Mouse (Mus musculus): ENCODE data around the gene Lmntd1.

The Lmntd1 gene

DNA sequence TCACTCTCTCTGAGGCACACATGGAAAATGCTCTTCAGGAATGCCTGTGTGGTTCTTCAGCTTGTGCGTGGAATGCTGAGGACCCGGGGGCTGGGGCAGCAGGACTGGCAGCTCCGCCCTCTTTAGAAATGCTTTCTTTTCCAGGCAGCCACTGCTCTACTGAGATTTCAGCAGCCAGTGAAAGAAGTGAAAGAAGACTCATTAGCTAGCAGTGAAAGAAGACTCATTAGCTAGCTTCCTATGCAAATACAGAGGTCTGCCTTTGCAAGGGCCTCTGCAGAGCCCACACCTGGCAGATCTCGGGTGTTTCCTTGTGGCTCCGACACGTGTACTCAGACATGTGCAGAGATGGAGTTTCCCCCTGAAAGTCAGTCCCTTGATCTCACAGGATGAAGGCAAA, 234.9 kb downstream of the Lmntd1 start:
- no peak for DNase-seq (ENCODE audit: low spot score)

- DNase-seq (ENCODE audit: low spot score), result no peak
Measured at GRCm38 (mm10) chr6:145378689-145379088, 235.4 kb downstream of the Lmntd1 start.

DNA sequence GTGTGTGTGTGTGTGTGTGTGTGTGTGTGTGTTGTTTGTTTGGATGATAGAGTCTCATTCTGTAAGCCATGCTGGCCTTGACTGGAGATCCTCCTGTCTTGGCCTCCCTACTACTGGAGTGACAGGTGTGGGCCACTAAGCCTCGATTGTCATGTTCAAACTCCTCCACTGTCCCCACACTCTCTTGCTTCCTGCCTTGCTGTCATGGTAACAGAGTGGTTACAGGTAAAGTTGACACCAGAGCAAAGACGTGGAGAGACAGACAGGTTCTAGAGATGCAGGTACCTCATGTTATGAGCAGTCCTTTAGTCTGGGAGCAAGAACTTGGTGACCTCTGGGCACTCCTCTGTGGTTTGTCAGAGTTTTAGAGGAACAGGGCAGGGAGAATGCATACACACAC, 239.7 kb downstream of the Lmntd1 start:
- DNase-seq (ENCODE audit: low spot score), result no peak

- DNase-seq (ENCODE audit: low spot score), result peak; percentile 68
Measured at GRCm38 (mm10) chr6:145373712-145374221, 240.4 kb downstream of the Lmntd1 start.

DNA sequence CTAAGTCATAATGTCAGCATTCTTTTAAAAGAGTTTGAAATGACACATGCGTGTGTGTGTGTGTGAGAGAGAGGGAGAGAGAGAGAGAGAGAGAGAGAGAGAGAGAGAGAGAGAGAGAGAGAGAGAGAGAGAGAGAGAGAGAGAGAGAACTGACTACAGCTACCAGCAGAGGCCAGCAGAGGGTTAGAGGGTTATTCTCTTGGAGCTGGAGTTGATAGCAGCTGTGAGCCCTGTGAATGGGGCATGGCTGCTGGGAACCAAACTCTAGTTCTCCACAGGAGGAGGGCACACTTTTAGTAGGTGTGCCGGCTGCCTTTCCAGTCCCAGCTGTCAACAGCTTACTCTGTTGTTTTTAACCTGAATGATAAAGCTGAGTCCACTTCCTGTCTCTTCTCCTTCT, 242.1 kb downstream of the Lmntd1 start:
- DNase-seq (ENCODE audit: low spot score), result no peak

DNA sequence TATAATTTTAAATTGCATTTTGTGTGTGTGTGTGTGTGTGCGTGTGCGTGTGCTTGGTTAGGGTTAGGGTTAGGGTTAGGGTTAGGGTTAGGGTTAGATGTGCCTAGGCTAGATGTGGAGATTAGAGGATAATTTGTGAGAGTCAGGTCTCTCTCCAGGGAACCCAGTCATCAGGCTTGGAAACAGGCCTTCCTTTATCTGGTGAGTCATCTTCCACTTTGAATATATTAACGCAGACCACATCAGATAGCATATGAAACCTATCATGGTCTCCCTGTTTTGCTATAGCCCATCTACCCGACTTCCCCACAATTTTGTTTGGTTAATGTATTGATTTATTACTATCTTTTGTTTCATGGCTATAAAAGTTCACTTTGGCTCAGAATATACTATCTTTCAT, 242.5 kb downstream of the Lmntd1 start:
- DNase-seq (ENCODE audit: low spot score), result no peak

- DNase-seq (ENCODE audit: low spot score), result no peak
Measured at GRCm38 (mm10) chr6:145370302-145370701, 243.8 kb downstream of the Lmntd1 start.

DNA sequence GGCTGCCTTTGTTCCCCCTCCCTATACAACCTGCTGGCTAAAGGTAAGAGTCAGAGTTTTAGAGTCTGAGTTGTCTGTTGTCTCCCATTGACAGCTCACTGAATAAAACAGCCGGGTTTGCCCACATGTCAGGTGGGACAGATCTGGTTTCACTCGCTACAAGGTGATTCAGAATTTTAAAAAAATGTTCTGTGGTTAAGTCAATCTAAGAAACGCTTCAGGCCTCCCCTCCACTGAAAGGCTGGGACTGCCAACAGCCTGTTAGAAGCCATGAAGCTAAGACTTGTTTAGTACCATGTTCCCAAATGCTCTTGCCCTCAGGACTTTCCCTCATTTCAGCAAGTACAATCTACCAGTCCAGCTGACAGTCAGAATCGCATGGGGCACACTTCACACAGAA, 244.8 kb downstream of the Lmntd1 start:
- DNase-seq (ENCODE audit: low spot score), result no peak

- no peak for DNase-seq (ENCODE audit: low spot score)
Measured at GRCm38 (mm10) chr6:145366488-145366887, 247.6 kb downstream of the Lmntd1 start.

- DNase-seq (ENCODE audit: low spot score), result no peak
Measured at GRCm38 (mm10) chr6:145363698-145364097, 250.4 kb downstream of the Lmntd1 start.

DNA sequence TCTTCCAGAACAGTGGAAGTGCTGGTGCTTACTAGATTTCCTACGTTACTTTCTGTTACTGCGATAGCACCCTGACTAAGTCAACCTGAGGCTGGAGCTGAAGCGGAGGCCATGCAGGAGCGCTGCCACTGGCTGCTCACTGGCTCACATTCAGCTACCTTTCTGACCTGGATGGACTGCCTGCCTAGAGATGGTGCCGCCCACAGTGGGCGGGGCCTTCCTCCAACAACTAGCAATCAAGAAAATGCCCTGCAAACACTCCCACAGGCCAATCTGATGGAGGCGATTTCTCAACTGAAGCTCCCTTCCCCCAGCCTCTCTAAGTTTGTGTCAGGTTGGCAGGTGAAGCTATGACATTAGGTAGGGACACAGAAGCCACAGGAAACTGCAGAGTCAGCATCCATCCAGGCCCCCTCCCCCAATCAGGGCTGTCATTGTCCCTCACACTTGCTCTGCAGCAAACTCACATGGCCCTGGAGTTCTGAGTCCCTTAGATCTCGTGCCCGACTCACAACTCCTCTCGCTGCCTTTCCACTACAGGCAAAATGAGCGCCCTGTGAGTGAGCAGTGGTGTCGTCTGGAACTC, 252.9 kb downstream of the Lmntd1 start:
- no peak for DNase-seq (ENCODE audit: low spot score)

GRCm38 (mm10) chr6:145359470-145360430, 254.4 kb downstream of the Lmntd1 start:
- no peak for DNase-seq (ENCODE audit: low spot score)

DNA sequence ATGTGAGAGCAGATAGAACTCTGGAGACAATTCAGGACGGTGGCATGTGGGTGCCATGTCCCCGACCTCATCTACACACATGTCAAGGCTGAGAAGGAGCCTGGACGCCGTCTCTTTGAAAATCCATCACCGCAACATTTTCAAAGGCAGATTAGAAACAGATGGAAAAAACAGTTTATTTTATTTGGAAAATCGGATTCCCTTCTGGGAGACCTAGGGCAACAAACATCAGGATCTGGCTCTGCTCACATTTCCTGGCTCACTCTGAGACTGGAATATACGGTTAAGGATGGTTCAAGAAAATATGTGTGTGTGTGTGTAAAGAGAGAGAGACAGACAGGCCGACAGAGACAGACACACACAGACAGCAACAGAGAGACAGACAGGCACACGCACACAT, 256.1 kb downstream of the Lmntd1 start:
- DNase-seq (ENCODE audit: low spot score), result no peak

DNA sequence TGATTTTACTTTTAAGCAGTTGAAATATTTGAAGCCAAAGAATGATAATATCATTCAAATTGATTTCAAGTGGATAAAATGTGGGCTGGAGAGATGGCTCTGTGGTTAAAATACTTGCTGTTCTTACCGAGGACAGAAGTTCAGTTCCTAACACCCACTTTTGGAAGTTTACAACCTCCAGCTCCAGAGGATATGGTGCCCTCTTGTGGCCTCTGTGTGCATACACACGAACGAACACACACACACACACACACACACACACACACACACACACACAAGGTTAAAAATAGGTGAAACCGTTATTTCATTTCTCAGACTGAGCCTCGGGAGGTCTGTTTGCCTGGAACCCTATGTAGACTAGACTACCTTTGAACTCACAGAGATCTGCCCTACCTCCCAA, 260.3 kb downstream of the Lmntd1 start:
- no peak for DNase-seq (ENCODE audit: low spot score)

GRCm38 (mm10) chr6:145352705-145353104, 261.4 kb downstream of the Lmntd1 start:
- no peak for DNase-seq (ENCODE audit: low spot score)

DNA sequence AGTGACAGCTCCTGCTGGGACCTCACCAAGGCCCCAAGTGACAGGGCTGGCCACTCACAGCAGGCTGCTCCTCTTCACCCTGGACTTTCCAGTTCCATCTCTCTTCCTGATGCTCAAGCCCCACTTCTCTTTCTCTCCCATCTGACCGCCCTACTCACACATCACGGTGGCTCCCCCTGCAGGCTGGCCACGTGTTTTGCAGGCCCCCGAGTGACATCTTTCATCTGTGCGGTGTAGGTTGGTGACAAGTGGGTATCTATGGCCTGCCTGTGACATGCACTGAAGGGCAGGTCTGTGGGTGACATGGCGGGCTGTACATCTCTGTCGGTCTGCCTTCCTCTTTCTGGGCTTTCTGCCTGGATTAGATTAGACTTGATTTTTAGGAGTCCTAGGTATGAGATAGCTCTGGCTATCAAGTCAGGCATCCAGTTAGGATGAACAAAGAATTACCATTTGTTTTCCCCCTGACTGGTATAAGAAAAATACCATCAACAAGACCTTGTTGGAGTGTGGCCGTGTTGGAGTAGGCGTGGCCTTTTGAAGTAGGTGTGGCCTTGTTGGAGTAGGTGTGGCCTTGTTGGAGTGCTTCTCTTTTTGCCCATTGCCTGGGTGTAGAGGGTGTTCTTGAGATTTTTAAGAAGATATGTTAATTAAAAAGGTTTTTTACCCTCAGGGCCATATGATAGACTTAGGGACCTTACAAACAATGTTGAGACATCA, 265.8 kb downstream of the Lmntd1 start:
- DNase-seq (ENCODE audit: low spot score), result no peak

GRCm38 (mm10) chr6:145347641-145348040, 266.5 kb downstream of the Lmntd1 start:
- DNase-seq (ENCODE audit: low spot score), result no peak

- DNase-seq (ENCODE audit: low spot score), result no peak
Measured at GRCm38 (mm10) chr6:145346789-145347557, 267.1 kb downstream of the Lmntd1 start.

GRCm38 (mm10) chr6:145346305-145346704, 267.8 kb downstream of the Lmntd1 start:
- no peak for DNase-seq (ENCODE audit: low spot score)

GRCm38 (mm10) chr6:145344719-145345118, 269.4 kb downstream of the Lmntd1 start:
- no peak for DNase-seq (ENCODE audit: low spot score)

- no peak for DNase-seq (ENCODE audit: low spot score)
Measured at GRCm38 (mm10) chr6:145343457-145343856, 270.7 kb downstream of the Lmntd1 start.

DNA sequence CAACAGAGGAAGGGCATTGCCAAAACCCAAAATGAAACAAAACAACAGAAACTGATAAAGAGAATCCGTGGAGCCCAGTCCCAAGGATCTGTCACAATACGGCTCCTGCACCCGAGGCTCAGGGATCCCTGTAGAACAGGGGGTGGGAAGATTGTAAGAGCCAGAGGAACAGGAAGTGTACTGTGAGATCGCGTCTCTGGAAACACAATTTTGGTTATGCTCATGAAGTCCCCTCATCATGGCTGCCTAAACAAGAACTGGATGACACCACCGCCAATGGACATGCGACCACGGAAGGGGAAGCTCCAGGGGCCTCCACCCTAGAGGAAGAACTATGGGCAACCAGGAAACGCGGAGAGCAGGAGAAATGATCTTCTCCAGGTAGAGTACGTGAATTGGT, 271.3 kb downstream of the Lmntd1 start:
- no peak for DNase-seq (ENCODE audit: low spot score)

Data from left cerebral cortex, adult 11 months (tissue).